Mouse (Mus musculus): Measurements from ENCODE around the gene Ust. TPM values are rescaled to one million over a fixed set of nuclear protein-coding genes. Genes with fewer than 3 reads are reported as not detected.

Gene Ust
- polyA plus RNA-seq, 1 experiment from 2014 or later, result 10.5 TPM

- Histone ChIP-seq H3K27me3 (ENCODE audit: control insufficient read depth, insufficient read depth, low read length) (no peaks in the 10 kb centered on the region), H3K36me3 (ENCODE audit: control insufficient read depth, insufficient read depth, low read length) (no peaks in the 10 kb centered on the region), H3K9ac (replicated peaks; ENCODE audit: low read depth, low read length) (no peak overlapping the region), H3K27ac (ENCODE audit: low read depth, low read length) (no peak overlapping the region), H3K9me3 (ENCODE audit: control insufficient read depth, low read length) (no peaks in the 10 kb centered on the region), H3K4me3 (ENCODE audit: low read depth, low read length) (no peak overlapping the region), H3K4me2 (ENCODE audit: low read depth, low read length) (no peak overlapping the region), H3K4me1 (ENCODE audit: control insufficient read depth, insufficient read depth, low read length) (peaks cover 10% of the 10 kb centered on the region; the same call in 1 of the 2 replicates)
- ATAC-seq (ENCODE audit: low read depth), result no peak
- WGBS, result 70% methylated on average over 5 of the region's 5 CpGs
These were observed 341.0 kb downstream of the Ust start for GRCm38 (mm10) chr10:8177618-8178017.

DNA sequence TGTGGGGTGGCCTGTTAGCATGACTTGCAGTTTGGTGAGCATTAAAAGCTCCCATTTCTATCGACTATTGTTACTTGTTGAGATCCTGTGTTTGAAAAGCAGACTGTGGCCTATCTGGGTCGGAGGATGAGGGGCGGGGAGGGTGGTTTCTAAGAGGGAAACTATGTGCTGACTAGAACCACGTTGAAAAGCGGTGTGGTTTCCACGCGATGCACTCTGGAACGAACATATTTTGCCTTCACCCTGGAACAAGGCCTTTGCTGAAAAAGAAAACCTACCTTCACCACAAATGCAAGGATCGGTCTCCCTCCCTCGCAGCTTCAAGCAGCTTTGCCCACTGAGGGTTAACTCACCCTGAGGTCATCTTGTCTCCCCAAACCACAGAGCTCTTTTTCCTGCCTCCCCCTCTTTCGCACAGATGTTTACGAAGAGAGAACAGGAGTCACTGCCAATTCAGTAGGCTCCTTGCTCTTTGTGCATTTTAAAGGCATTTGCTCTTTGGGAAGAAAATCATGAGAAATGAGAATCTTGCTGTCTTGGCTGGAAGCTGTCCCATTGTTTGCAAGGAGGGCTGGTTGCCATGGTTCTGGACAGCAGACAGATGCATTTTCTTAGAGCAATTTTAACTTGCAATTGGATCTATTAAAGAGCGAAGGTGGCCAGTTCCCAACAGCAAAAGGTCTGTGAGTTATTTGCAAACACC is 342.1 kb downstream of the Ust start:
- no peaks in the 10 kb centered on the region for H3K27me3 ChIP-seq (ENCODE audit: control insufficient read depth, insufficient read depth, low read length)
- peak; percentile 41; the same call in 1 of the 2 replicates for ATAC-seq (ENCODE audit: low read depth)
- WGBS, result 45% methylated on average over 13 of the region's 13 CpGs

GRCm38 (mm10) chr10:8176008-8176350 is 342.6 kb downstream of the Ust start:
- Histone ChIP-seq H3K36me3 (ENCODE audit: control insufficient read depth, insufficient read depth, low read length) (no peaks in the 10 kb centered on the region), H3K4me2 (ENCODE audit: low read depth, low read length) (no peak overlapping the region), H3K9me3 (ENCODE audit: control insufficient read depth, low read length) (no peaks in the 10 kb centered on the region), H3K9ac (replicated peaks; ENCODE audit: low read depth, low read length) (no peak overlapping the region), H3K4me3 (ENCODE audit: low read depth, low read length) (no peak overlapping the region), H3K4me1 (ENCODE audit: control insufficient read depth, insufficient read depth, low read length) (peaks cover 10% of the 10 kb centered on the region; the same call in 1 of the 2 replicates), H3K27me3 (ENCODE audit: control insufficient read depth, insufficient read depth, low read length) (no peaks in the 10 kb centered on the region), H3K27ac (ENCODE audit: low read depth, low read length) (no peak overlapping the region)
- ATAC-seq (ENCODE audit: low read depth), result peak; percentile 4; the same call in 1 of the 2 replicates
- WGBS, result 68% methylated on average over 3 of the region's 3 CpGs

More for the DNA sequence above, 342.1 kb downstream of the Ust start:
- Histone ChIP-seq H3K4me2 (ENCODE audit: low read depth, low read length) (no peak overlapping the region), H3K27ac (ENCODE audit: low read depth, low read length) (peak overlapping the region; percentile 24; the same call in 1 of the 2 replicates), H3K4me3 (ENCODE audit: low read depth, low read length) (no peak overlapping the region), H3K9me3 (ENCODE audit: control insufficient read depth, low read length) (no peaks in the 10 kb centered on the region), H3K9ac (replicated peaks; ENCODE audit: low read depth, low read length) (no peak overlapping the region), H3K36me3 (ENCODE audit: control insufficient read depth, insufficient read depth, low read length) (no peaks in the 10 kb centered on the region), H3K4me1 (ENCODE audit: control insufficient read depth, insufficient read depth, low read length) (peaks cover 10% of the 10 kb centered on the region; the same call in 1 of the 2 replicates)

DNA sequence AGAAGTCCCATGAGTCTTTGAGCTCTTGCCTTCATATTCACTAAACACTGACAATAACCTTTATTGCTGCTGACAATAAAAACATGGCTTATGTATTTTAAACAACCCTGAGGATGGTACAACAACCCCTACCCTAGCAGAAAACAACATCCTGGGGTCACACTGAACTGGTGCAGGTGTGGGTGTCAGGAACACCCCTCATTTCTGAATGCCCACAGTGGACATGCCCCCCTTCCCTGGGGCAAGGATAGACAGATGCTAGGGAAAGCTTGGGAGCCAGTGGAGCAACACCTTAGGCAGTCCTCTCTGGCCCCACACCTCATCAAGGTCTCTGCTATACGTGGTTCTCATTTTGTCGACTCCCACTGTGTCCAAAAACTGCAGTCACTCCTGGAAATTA is 343.9 kb downstream of the Ust start:
- Histone ChIP-seq H3K4me2 (ENCODE audit: low read depth, low read length) (no peak overlapping the region), H3K9me3 (ENCODE audit: control insufficient read depth, low read length) (no peaks in the 10 kb centered on the region; the same call in 1 of the 2 replicates), H3K27me3 (ENCODE audit: control insufficient read depth, insufficient read depth, low read length) (no peaks in the 10 kb centered on the region), H3K27ac (ENCODE audit: low read depth, low read length) (no peak overlapping the region), H3K9ac (replicated peaks; ENCODE audit: low read depth, low read length) (no peak overlapping the region), H3K4me3 (ENCODE audit: low read depth, low read length) (no peak overlapping the region), H3K36me3 (ENCODE audit: control insufficient read depth, insufficient read depth, low read length) (no peaks in the 10 kb centered on the region), H3K4me1 (ENCODE audit: control insufficient read depth, insufficient read depth, low read length) (peaks cover 10% of the 10 kb centered on the region; the same call in 1 of the 2 replicates)
- no peak for ATAC-seq (ENCODE audit: low read depth)
- 79% methylated on average over 2 of the region's 2 CpGs for WGBS

- 23% methylated on average over 7 of the region's 7 CpGs for WGBS
- no peak overlapping the region for H3K9ac ChIP-seq (replicated peaks; ENCODE audit: low read depth, low read length)
- ATAC-seq (ENCODE audit: low read depth), result peak; percentile 84
These were observed 344.4 kb downstream of the Ust start for GRCm38 (mm10) chr10:8174230-8174629.

GRCm38 (mm10) chr10:8173032-8173431 is 345.6 kb downstream of the Ust start:
- no peak overlapping the region for H3K27ac ChIP-seq (ENCODE audit: low read depth, low read length)
- no peak overlapping the region for H3K4me2 ChIP-seq (ENCODE audit: low read depth, low read length)
- ATAC-seq (ENCODE audit: low read depth), result no peak
- no peaks in the 10 kb centered on the region for H3K27me3 ChIP-seq (ENCODE audit: control insufficient read depth, insufficient read depth, low read length)
- no peaks in the 10 kb centered on the region for H3K36me3 ChIP-seq (ENCODE audit: control insufficient read depth, insufficient read depth, low read length)
- H3K4me3 ChIP-seq (ENCODE audit: low read depth, low read length), result no peak overlapping the region
- H3K4me1 ChIP-seq (ENCODE audit: control insufficient read depth, insufficient read depth, low read length), result peaks cover 10% of the 10 kb centered on the region; the same call in 1 of the 2 replicates
- 80% methylated on average over 3 of the region's 3 CpGs for WGBS
- H3K9me3 ChIP-seq (ENCODE audit: control insufficient read depth, low read length), result no peaks in the 10 kb centered on the region; the same call in none of the 2 replicates
- no peak overlapping the region for H3K9ac ChIP-seq (replicated peaks; ENCODE audit: low read depth, low read length)

More at GRCm38 (mm10) chr10:8174230-8174629, 344.4 kb downstream of the Ust start:
- H3K9me3 ChIP-seq (ENCODE audit: control insufficient read depth, low read length), result no peaks in the 10 kb centered on the region; the same call in 1 of the 2 replicates
- H3K27me3 ChIP-seq (ENCODE audit: control insufficient read depth, insufficient read depth, low read length), result no peaks in the 10 kb centered on the region
- peaks cover 10% of the 10 kb centered on the region; the same call in 1 of the 2 replicates for H3K4me1 ChIP-seq (ENCODE audit: control insufficient read depth, insufficient read depth, low read length)
- H3K36me3 ChIP-seq (ENCODE audit: control insufficient read depth, insufficient read depth, low read length), result no peaks in the 10 kb centered on the region
- H3K4me3 ChIP-seq (ENCODE audit: low read depth, low read length), result no peak overlapping the region
- no peak overlapping the region for H3K27ac ChIP-seq (ENCODE audit: low read depth, low read length)
- no peak overlapping the region for H3K4me2 ChIP-seq (ENCODE audit: low read depth, low read length)

- Histone ChIP-seq H3K9ac (replicated peaks; ENCODE audit: low read depth, low read length) (no peak overlapping the region), H3K9me3 (ENCODE audit: control insufficient read depth, low read length) (no peaks in the 10 kb centered on the region; the same call in none of the 2 replicates), H3K27ac (ENCODE audit: low read depth, low read length) (no peak overlapping the region), H3K27me3 (ENCODE audit: control insufficient read depth, insufficient read depth, low read length) (no peaks in the 10 kb centered on the region), H3K4me2 (ENCODE audit: low read depth, low read length) (no peak overlapping the region), H3K36me3 (ENCODE audit: control insufficient read depth, insufficient read depth, low read length) (no peaks in the 10 kb centered on the region), H3K4me3 (ENCODE audit: low read depth, low read length) (no peak overlapping the region), H3K4me1 (ENCODE audit: control insufficient read depth, insufficient read depth, low read length) (peaks cover 10% of the 10 kb centered on the region; the same call in 1 of the 2 replicates)
- ATAC-seq (ENCODE audit: low read depth), result no peak
- WGBS, result 94% methylated on average over 11 of the region's 11 CpGs
These were observed 347.1 kb downstream of the Ust start for GRCm38 (mm10) chr10:8171556-8171955.

Data from neural tube, embryonic 14.5 days (tissue).